Comparison of ENCODE assay signal across 8 mouse cellular contexts in genomic region chr11:119091598-119091991, GRCm38 (mm10). TPM values are rescaled to one million over a fixed set of nuclear protein-coding genes. Genes with fewer than 3 reads are reported as not detected.
DNase-seq lines count a peak whose midpoint lies in the region; ATAC-seq lines count a peak whose summit lies in the region.

No protein-coding gene starts in this region.

- no peak overlapping the region for H3K27ac ChIP-seq in forebrain, embryonic 10.5 days
- H3K27ac ChIP-seq in hindbrain, embryonic 13.5 days: no peak overlapping the region
- no peak overlapping the region for H3K27ac ChIP-seq in limb, embryonic 15.5 days
- no peak overlapping the region for H3K27ac ChIP-seq in midbrain, embryonic 15.5 days

- DNase-seq in frontal cortex, adult 2 months (ENCODE audit: extremely low spot score in 1 of 2, low spot score in 1 of 2): no peak
- peak; percentile 69 for DNase-seq in adrenal gland, postnatal 25 days
- DNase-seq in forebrain, embryonic 10.5 days (ENCODE audit: extremely low spot score, low spot score): peak; percentile 80
- peak; percentile 77 for DNase-seq in testis, postnatal 10 days (ENCODE audit: low spot score)

- peaks cover 55% of the 10 kb centered on the region for H3K4me1 ChIP-seq in forebrain, embryonic 10.5 days
- H3K4me1 ChIP-seq in hindbrain, embryonic 13.5 days (replicated peaks): peaks cover 52% of the 10 kb centered on the region
- H3K4me1 ChIP-seq in limb, embryonic 15.5 days: peaks cover 46% of the 10 kb centered on the region
- H3K4me1 ChIP-seq in midbrain, embryonic 15.5 days: peaks cover 46% of the 10 kb centered on the region

- H3K9me3 ChIP-seq in forebrain, embryonic 10.5 days: no peaks in the 10 kb centered on the region
- no peaks in the 10 kb centered on the region for H3K9me3 ChIP-seq in hindbrain, embryonic 13.5 days
- H3K9me3 ChIP-seq in limb, embryonic 15.5 days: no peaks in the 10 kb centered on the region
- no peaks in the 10 kb centered on the region for H3K9me3 ChIP-seq in midbrain, embryonic 15.5 days

- peak overlapping the region; percentile 64 for H3K4me3 ChIP-seq in forebrain, embryonic 10.5 days
- peak overlapping the region; percentile 51; the same call in 1 of the 2 replicates for H3K4me3 ChIP-seq in hindbrain, embryonic 13.5 days
- H3K4me3 ChIP-seq in limb, embryonic 15.5 days: peak overlapping the region; percentile 55; the same call in 1 of the 2 replicates
- no peak overlapping the region for H3K4me3 ChIP-seq in midbrain, embryonic 15.5 days

- WGBS in forebrain, embryonic 10.5 days: 4% methylated on average over 8 of the region's 8 CpGs
- 5% methylated on average over 8 of the region's 8 CpGs for WGBS in hindbrain, embryonic 13.5 days
- 12% methylated on average over 8 of the region's 8 CpGs for WGBS in limb, embryonic 15.5 days
- 3% methylated on average over 8 of the region's 8 CpGs for WGBS in midbrain, embryonic 15.5 days

- H3K27me3 ChIP-seq in forebrain, embryonic 10.5 days (ENCODE audit: poor library complexity, severe bottlenecking): peaks cover 100% of the 10 kb centered on the region
- peaks cover 58% of the 10 kb centered on the region for H3K27me3 ChIP-seq in hindbrain, embryonic 13.5 days
- H3K27me3 ChIP-seq in limb, embryonic 15.5 days: peaks cover 41% of the 10 kb centered on the region
- peaks cover 27% of the 10 kb centered on the region for H3K27me3 ChIP-seq in midbrain, embryonic 15.5 days (replicated peaks)

- peak; percentile 21; the same call in 1 of the 2 replicates for ATAC-seq in frontal cortex, adult (ENCODE audit: low TSS enrichment)
- peak; percentile 22; the same call in 1 of the 2 replicates for ATAC-seq in hindbrain, embryonic 13.5 days (ENCODE audit: low FRiP score)
- no peak for ATAC-seq in limb, embryonic 15.5 days (ENCODE audit: insufficient number of reproducible peaks, low FRiP score, low TSS enrichment, low read depth)
- no peak for ATAC-seq in midbrain, embryonic 15.5 days (replicated peaks)

- H3K9ac ChIP-seq in hindbrain, embryonic 13.5 days: no peak overlapping the region
- no peak overlapping the region for H3K9ac ChIP-seq in limb, embryonic 15.5 days
- 0 out of 2 replicates have a peak overlapping the region, but pooled peaks have one; percentile 60 for H3K9ac ChIP-seq in midbrain, embryonic 15.5 days

- peak overlapping the region; percentile 91 for H3K4me2 ChIP-seq in hindbrain, embryonic 13.5 days
- H3K4me2 ChIP-seq in limb, embryonic 15.5 days: peak overlapping the region; percentile 98
- H3K4me2 ChIP-seq in midbrain, embryonic 15.5 days: peak overlapping the region; percentile 95

- no peaks in the 10 kb centered on the region for H3K36me3 ChIP-seq in forebrain, embryonic 10.5 days (replicated peaks)
- H3K36me3 ChIP-seq in hindbrain, embryonic 13.5 days: no peaks in the 10 kb centered on the region
- no peaks in the 10 kb centered on the region for H3K36me3 ChIP-seq in limb, embryonic 15.5 days
- no peaks in the 10 kb centered on the region for H3K36me3 ChIP-seq in midbrain, embryonic 15.5 days (replicated peaks)

RNA-seq across cellular contexts. Expression of gene Cbx4, which starts 5.6 kb away (rescaled TPM):
- 45.4 and 46.4 TPM in 2 replicates for polyA plus RNA-seq in frontal cortex, adult 2 months (2012; rRNA removed)
- total RNA-seq in adrenal gland, postnatal 25 days (2021): 100 and 121 TPM in 2 replicates
- 3.3 and 4.6 TPM in 2 replicates for polyA plus RNA-seq in forebrain, embryonic 10.5 days (2016; fragmentation: Nextera tagmentation; extraction: Ambion mirVana)
- polyA plus RNA-seq in hindbrain, embryonic 13.5 days (2015; fragmentation: Nextera tagmentation; extraction: Ambion mirVana): 14.1 and 15.8 TPM in 2 replicates
- polyA plus RNA-seq in limb, embryonic 15.5 days (2015; fragmentation: Nextera tagmentation; extraction: Ambion mirVana): 13.8 and 16.4 TPM in 2 replicates
- 23.7 and 24.7 TPM in 2 replicates for polyA plus RNA-seq in midbrain, embryonic 15.5 days (2015; fragmentation: Nextera tagmentation; extraction: Ambion mirVana)

RNA-seq across cellular contexts. Expression of gene Cbx8, which starts 50.8 kb away (rescaled TPM):
- polyA plus RNA-seq in frontal cortex, adult 2 months (2012; rRNA removed): 6.9 and 7.6 TPM in 2 replicates
- total RNA-seq in adrenal gland, postnatal 25 days (2021): 9.2 and 13.0 TPM in 2 replicates
- polyA plus RNA-seq in forebrain, embryonic 10.5 days (2016; fragmentation: Nextera tagmentation; extraction: Ambion mirVana): 9.5 and 11.3 TPM in 2 replicates
- 10.0 and 11.1 TPM in 2 replicates for polyA plus RNA-seq in hindbrain, embryonic 13.5 days (2015; fragmentation: Nextera tagmentation; extraction: Ambion mirVana)
- polyA plus RNA-seq in limb, embryonic 15.5 days (2015; fragmentation: Nextera tagmentation; extraction: Ambion mirVana): 8.9 and 9.6 TPM in 2 replicates
- 9.6 and 9.7 TPM in 2 replicates for polyA plus RNA-seq in midbrain, embryonic 15.5 days (2015; fragmentation: Nextera tagmentation; extraction: Ambion mirVana)

Comparison
In these comparisons a context has a peak if more than half of its experiments do, and no peak if none do; other contexts are left out.
1. ATAC-seq: peak in frontal cortex, adult (single experiment) and hindbrain, embryonic 13.5 days (single experiment); none in limb, embryonic 15.5 days (single experiment) and midbrain, embryonic 15.5 days (single experiment).
2. DNase-seq: peak in adrenal gland, postnatal 25 days (single experiment), forebrain, embryonic 10.5 days (single experiment) and testis, postnatal 10 days (single experiment); none in frontal cortex, adult 2 months (0 of 2).
3. Peak in every context shown above with its lines, with median percentiles within 50 percentile points of each other: H3K4me2 ChIP-seq.